Mouse (Mus musculus): ENCODE data around the gene Ackr2.

Ackr2 gene

DNA sequence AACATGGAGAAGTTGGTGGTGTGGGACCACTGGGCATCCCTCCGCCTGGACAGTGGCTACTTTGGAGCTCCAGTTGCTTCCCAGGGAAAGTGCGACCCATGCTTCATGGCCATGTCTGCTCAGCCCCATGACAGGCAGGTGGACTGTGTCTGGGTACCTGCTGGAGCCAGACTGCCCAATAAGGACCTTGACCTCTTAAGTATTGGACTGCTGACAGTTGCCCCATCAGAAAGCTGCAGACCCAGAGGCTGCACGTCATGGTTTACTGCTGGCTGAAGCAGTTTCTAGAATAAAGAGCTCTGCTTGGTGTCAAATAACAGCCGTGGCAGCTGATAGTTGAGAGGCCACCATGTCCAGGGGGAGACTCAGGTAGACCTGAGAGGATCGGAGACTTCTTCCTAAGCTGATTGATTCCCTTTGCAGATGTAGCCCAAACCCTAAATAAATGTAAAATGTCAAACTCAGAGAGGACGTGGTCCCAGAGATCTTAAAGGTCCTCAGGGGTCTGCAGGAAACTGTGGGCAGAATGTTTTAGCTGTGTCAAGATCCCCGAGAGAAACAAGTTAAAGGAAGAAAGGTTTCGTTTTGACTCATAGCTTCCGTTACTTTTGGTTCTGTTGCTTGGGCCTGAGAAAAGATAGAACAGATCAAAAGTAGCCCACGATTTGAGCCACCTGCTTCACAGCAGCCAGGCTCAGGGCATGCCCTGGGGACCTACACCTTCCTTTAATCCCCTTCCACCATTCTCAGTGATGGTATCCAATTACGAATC, 28.7 kb downstream of the Ackr2 start:
- no peak overlapping the region for H3K4me3 ChIP-seq (replicated peaks; ENCODE audit: low read length)
- H3K36me3 ChIP-seq (ENCODE audit: insufficient read depth, low read length): no peaks in the 10 kb centered on the region
- no peaks in the 10 kb centered on the region for H3K9me3 ChIP-seq (ENCODE audit: low read length)
- peaks cover 29% of the 10 kb centered on the region for H3K27me3 ChIP-seq (ENCODE audit: insufficient read depth, low read length)
- H3K4me1 ChIP-seq (replicated peaks; ENCODE audit: low read depth, low read length): no peaks in the 10 kb centered on the region
- no peak for TF ChIP-seq NANOG (IDR thresholded peaks at IDR 0.05; ENCODE audit: borderline replicate concordance, low read length)

DNA sequence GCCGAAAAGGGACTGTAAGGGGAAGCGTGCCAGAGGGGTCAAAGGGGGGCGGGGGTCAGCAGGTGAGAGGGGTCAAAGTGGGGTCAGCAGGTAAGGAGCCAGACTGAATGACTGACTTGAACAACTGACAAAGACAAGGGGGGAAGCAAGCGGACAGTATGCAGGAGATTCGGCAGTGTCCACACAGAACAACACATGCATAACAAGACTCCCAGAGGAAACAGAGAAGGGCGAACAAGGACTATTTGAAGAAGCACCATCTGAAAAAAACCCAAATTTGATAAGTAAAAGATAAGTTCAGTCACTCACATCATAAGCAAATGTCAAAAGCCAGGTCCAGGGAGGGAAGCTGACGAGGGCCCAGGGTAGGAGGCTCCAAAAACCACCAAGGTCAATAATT, 29.6 kb downstream of the Ackr2 start:
- Histone ChIP-seq H3K4me1 (replicated peaks; ENCODE audit: low read depth, low read length) (no peaks in the 10 kb centered on the region), H3K9me3 (ENCODE audit: low read length) (no peaks in the 10 kb centered on the region), H3K36me3 (ENCODE audit: insufficient read depth, low read length) (no peaks in the 10 kb centered on the region), H3K4me3 (replicated peaks; ENCODE audit: low read length) (no peak overlapping the region), H3K27me3 (ENCODE audit: insufficient read depth, low read length) (peaks cover 31% of the 10 kb centered on the region)
- TF ChIP-seq CTCF (conservative IDR thresholded peaks at IDR 0.05; ENCODE audit: low read length) (no peak), POU5F1 (IDR thresholded peaks at IDR 0.05; ENCODE audit: borderline replicate concordance, low read length) (no peak), NANOG (IDR thresholded peaks at IDR 0.05; ENCODE audit: borderline replicate concordance, low read length) (no peak)

GRCm38 (mm10) chr9:121928498-121928897, 30.3 kb downstream of the Ackr2 start:
- TF ChIP-seq CTCF (conservative IDR thresholded peaks at IDR 0.05; ENCODE audit: low read length): peak; percentile 95
- TF ChIP-seq NANOG (IDR thresholded peaks at IDR 0.05; ENCODE audit: borderline replicate concordance, low read length): no peak
- no peak for TF ChIP-seq POU5F1 (IDR thresholded peaks at IDR 0.05; ENCODE audit: borderline replicate concordance, low read length)
- H3K4me3 ChIP-seq (replicated peaks; ENCODE audit: low read length): no peak overlapping the region
- H3K9me3 ChIP-seq (ENCODE audit: low read length): no peaks in the 10 kb centered on the region
- H3K4me1 ChIP-seq (replicated peaks; ENCODE audit: low read depth, low read length): no peaks in the 10 kb centered on the region
- H3K27me3 ChIP-seq (ENCODE audit: insufficient read depth, low read length): peaks cover 29% of the 10 kb centered on the region
- no peaks in the 10 kb centered on the region for H3K36me3 ChIP-seq (ENCODE audit: insufficient read depth, low read length)

GRCm38 (mm10) chr9:121934856-121935255, 36.7 kb downstream of the Ackr2 start:
- Histone ChIP-seq H3K4me3 (replicated peaks; ENCODE audit: low read length) (no peak overlapping the region), H3K4me1 (replicated peaks; ENCODE audit: low read depth, low read length) (peaks cover 2% of the 10 kb centered on the region; the same call in 1 of the 2 replicates)
- TF ChIP-seq NANOG (IDR thresholded peaks at IDR 0.05; ENCODE audit: borderline replicate concordance, low read length) (no peak), CTCF (conservative IDR thresholded peaks at IDR 0.05; ENCODE audit: low read length) (no peak), POU5F1 (IDR thresholded peaks at IDR 0.05; ENCODE audit: borderline replicate concordance, low read length) (no peak)

DNA sequence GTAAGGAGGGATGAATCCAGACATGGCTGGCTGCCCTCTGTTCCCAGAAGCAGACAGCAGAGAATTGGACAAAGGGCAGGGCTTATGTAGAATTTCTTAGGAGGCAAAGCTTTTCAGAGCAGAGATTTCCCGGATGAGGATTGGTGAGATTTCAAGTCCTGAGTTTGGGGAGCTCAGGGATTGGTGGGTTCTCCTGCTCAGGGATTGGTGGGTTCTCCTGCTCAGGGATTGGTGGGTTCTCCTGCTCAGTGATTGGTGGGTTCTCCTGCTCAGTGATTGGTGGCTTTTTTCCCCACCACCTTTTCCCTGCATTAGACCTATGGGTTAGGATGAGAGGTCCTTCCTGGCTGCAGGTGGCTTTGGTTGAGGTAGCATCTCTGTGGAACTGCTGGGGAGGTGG, 38.8 kb downstream of the Ackr2 start:
- peaks cover 25% of the 10 kb centered on the region for H3K27me3 ChIP-seq (ENCODE audit: insufficient read depth, low read length)
- no peak overlapping the region for H3K4me3 ChIP-seq (replicated peaks; ENCODE audit: low read length)
- TF ChIP-seq NANOG (IDR thresholded peaks at IDR 0.05; ENCODE audit: borderline replicate concordance, low read length): no peak
- TF ChIP-seq CTCF (conservative IDR thresholded peaks at IDR 0.05; ENCODE audit: low read length): no peak
- no peak for TF ChIP-seq POU5F1 (IDR thresholded peaks at IDR 0.05; ENCODE audit: borderline replicate concordance, low read length)
- H3K9me3 ChIP-seq (ENCODE audit: low read length): no peaks in the 10 kb centered on the region
- no peaks in the 10 kb centered on the region for H3K36me3 ChIP-seq (ENCODE audit: insufficient read depth, low read length)
- peaks cover 2% of the 10 kb centered on the region; the same call in 1 of the 2 replicates for H3K4me1 ChIP-seq (replicated peaks; ENCODE audit: low read depth, low read length)

More at GRCm38 (mm10) chr9:121934856-121935255, 36.7 kb downstream of the Ackr2 start:
- Histone ChIP-seq H3K27me3 (ENCODE audit: insufficient read depth, low read length) (peaks cover 26% of the 10 kb centered on the region), H3K9me3 (ENCODE audit: low read length) (no peaks in the 10 kb centered on the region), H3K36me3 (ENCODE audit: insufficient read depth, low read length) (no peaks in the 10 kb centered on the region)

DNA sequence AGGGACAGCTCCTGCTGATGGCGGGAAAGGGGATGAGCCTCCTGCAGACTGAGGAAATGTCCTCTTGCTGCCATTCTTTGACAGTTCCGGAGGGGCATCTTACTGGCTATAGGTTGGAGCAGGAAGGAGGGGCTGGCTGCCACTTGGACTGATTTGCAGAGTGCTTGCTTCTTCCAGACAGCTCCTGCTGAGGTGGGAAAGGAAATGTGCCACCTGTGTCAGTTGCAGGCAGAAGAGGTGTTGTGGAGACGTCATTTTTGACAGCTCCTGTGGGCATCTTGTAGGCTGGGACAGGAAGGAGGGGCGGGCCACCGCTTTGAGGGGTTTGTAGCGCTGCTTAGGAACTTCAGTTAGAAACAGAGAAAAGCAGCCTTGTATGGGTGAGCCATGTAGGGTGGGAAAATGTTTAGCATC, 39.3 kb downstream of the Ackr2 start:
- Histone ChIP-seq H3K9me3 (ENCODE audit: low read length) (no peaks in the 10 kb centered on the region), H3K4me3 (replicated peaks; ENCODE audit: low read length) (no peak overlapping the region), H3K4me1 (replicated peaks; ENCODE audit: low read depth, low read length) (peaks cover 2% of the 10 kb centered on the region; the same call in 1 of the 2 replicates), H3K27me3 (ENCODE audit: insufficient read depth, low read length) (peaks cover 24% of the 10 kb centered on the region), H3K36me3 (ENCODE audit: insufficient read depth, low read length) (no peaks in the 10 kb centered on the region)
- TF ChIP-seq POU5F1 (IDR thresholded peaks at IDR 0.05; ENCODE audit: borderline replicate concordance, low read length) (no peak), NANOG (IDR thresholded peaks at IDR 0.05; ENCODE audit: borderline replicate concordance, low read length) (no peak), CTCF (conservative IDR thresholded peaks at IDR 0.05; ENCODE audit: low read length) (no peak)

DNA sequence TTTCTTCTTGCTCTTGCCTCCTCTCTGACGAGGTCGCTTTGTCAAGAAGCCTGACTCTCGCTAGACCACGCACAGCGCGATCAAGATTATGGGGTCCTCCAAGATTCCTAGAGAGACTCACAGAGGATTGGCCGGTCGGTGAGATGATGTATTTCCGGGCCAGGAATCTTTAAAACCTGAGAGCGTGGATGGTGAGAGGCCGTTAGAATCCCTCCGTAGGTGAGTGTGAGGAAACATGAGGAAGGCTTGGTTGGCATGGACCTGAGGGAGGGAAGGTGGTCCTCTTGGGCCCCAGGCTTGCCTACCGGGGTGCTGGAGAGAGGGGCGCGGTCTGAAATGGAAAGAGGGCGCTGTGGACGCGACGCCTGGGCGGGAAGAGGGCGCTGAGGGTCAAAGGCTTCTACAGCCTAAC, 39.8 kb downstream of the Ackr2 start:
- peaks cover 24% of the 10 kb centered on the region for H3K27me3 ChIP-seq (ENCODE audit: insufficient read depth, low read length)
- no peaks in the 10 kb centered on the region for H3K36me3 ChIP-seq (ENCODE audit: insufficient read depth, low read length)
- H3K4me1 ChIP-seq (replicated peaks; ENCODE audit: low read depth, low read length): peaks cover 2% of the 10 kb centered on the region; the same call in 1 of the 2 replicates
- TF ChIP-seq POU5F1 (IDR thresholded peaks at IDR 0.05; ENCODE audit: borderline replicate concordance, low read length) (no peak), CTCF (conservative IDR thresholded peaks at IDR 0.05; ENCODE audit: low read length) (no peak), NANOG (IDR thresholded peaks at IDR 0.05; ENCODE audit: borderline replicate concordance, low read length) (no peak)
- no peaks in the 10 kb centered on the region for H3K9me3 ChIP-seq (ENCODE audit: low read length)
- H3K4me3 ChIP-seq (replicated peaks; ENCODE audit: low read length): no peak overlapping the region

GRCm38 (mm10) chr9:121943005-121943404, 44.9 kb downstream of the Ackr2 start:
- TF ChIP-seq CTCF (conservative IDR thresholded peaks at IDR 0.05; ENCODE audit: low read length) (no peak), POU5F1 (IDR thresholded peaks at IDR 0.05; ENCODE audit: borderline replicate concordance, low read length) (no peak), NANOG (IDR thresholded peaks at IDR 0.05; ENCODE audit: borderline replicate concordance, low read length) (no peak)
- peaks cover 13% of the 10 kb centered on the region for H3K27me3 ChIP-seq (ENCODE audit: insufficient read depth, low read length)
- H3K36me3 ChIP-seq (ENCODE audit: insufficient read depth, low read length): no peaks in the 10 kb centered on the region
- no peak overlapping the region for H3K4me3 ChIP-seq (replicated peaks; ENCODE audit: low read length)
- no peaks in the 10 kb centered on the region; the same call in 1 of the 2 replicates for H3K4me1 ChIP-seq (replicated peaks; ENCODE audit: low read depth, low read length)
- no peaks in the 10 kb centered on the region for H3K9me3 ChIP-seq (ENCODE audit: low read length)
